Mouse (Mus musculus): ENCODE data around the gene Slc44a4. TPM values are rescaled to one million over a fixed set of nuclear protein-coding genes. Genes with fewer than 3 reads are reported as not detected.
"Not testable (repeated sequence)": the region's sequence is repeated elsewhere in the genome, so short reads cannot be mapped to it uniquely, and the experiment has no call there.

The Slc44a4 gene
- polyA plus RNA-seq, 1 experiment from 2014 or later: 0.44 TPM

- under 1% methylated on average over 32 of the region's 32 CpGs for WGBS
- Histone ChIP-seq H3K4me1 (peaks cover 16% of the 10 kb centered on the region), H3K27ac (replicated peaks) (peak within 1 kb of the TSS; percentile 90), H3K4me3 (peak within 1 kb of the TSS; percentile 68), H3K27me3 (replicated peaks; ENCODE audit: low read depth, poor library complexity, severe bottlenecking) (peaks cover 70% of the 10 kb centered on the region)
- H3K36me3 ChIP-seq (replicated peaks); H3K9me3 ChIP-seq: not testable (repeated sequence)
- peak; percentile 85 for DNase-seq (ENCODE audit: low spot score)
These were observed 45.0 kb downstream of the Slc44a4 start, which contains the start of gene Hspa1b for GRCm38 (mm10) chr17:34959130-34959778. TSS of gene Hspa1b (minus strand) at chr17:34959238.

- Histone ChIP-seq H3K4me1 (peaks cover 20% of the 10 kb centered on the region), H3K27ac (replicated peaks) (peak overlapping the region; percentile 90), H3K36me3 (replicated peaks) (no peaks in the 10 kb centered on the region), H3K4me3 (peak overlapping the region; percentile 68), H3K27me3 (replicated peaks; ENCODE audit: low read depth, poor library complexity, severe bottlenecking) (peaks cover 63% of the 10 kb centered on the region), H3K9me3 (no peaks in the 10 kb centered on the region)
- peak; percentile 51 for DNase-seq (ENCODE audit: low spot score)
- 12% methylated on average over 12 of the region's 12 CpGs for WGBS
These were observed 45.7 kb downstream of the Slc44a4 start for GRCm38 (mm10) chr17:34959881-34960515.

- H3K27me3 ChIP-seq (replicated peaks; ENCODE audit: low read depth, poor library complexity, severe bottlenecking): peaks cover 61% of the 10 kb centered on the region
- no peak overlapping the region for H3K27ac ChIP-seq (replicated peaks)
- no peaks in the 10 kb centered on the region for H3K9me3 ChIP-seq
- no peak overlapping the region; the same call in 1 of the 2 replicates for H3K4me3 ChIP-seq
- H3K4me1 ChIP-seq: peaks cover 21% of the 10 kb centered on the region
- DNase-seq (ENCODE audit: low spot score): no peak
- H3K36me3 ChIP-seq (replicated peaks): no peaks in the 10 kb centered on the region
These were observed 46.6 kb downstream of the Slc44a4 start for GRCm38 (mm10) chr17:34960702-34961493.

- peaks cover 21% of the 10 kb centered on the region for H3K4me1 ChIP-seq
- no peak overlapping the region for H3K27ac ChIP-seq (replicated peaks)
- WGBS: 34% methylated on average over 3 of the region's 3 CpGs
- 0 out of 2 replicates have a peak overlapping the region, but pooled peaks have one; percentile 8 for H3K4me3 ChIP-seq
- no peaks in the 10 kb centered on the region for H3K36me3 ChIP-seq (replicated peaks)
- H3K27me3 ChIP-seq (replicated peaks; ENCODE audit: low read depth, poor library complexity, severe bottlenecking): peaks cover 57% of the 10 kb centered on the region
- no peak for DNase-seq (ENCODE audit: low spot score)
- H3K9me3 ChIP-seq: no peaks in the 10 kb centered on the region
These were observed 47.9 kb downstream of the Slc44a4 start for GRCm38 (mm10) chr17:34962125-34962524.

- peaks cover 21% of the 10 kb centered on the region for H3K4me1 ChIP-seq
- peaks cover 60% of the 10 kb centered on the region for H3K27me3 ChIP-seq (replicated peaks; ENCODE audit: low read depth, poor library complexity, severe bottlenecking)
- DNase-seq (ENCODE audit: low spot score): no peak
- no peaks in the 10 kb centered on the region for H3K9me3 ChIP-seq
- 72% methylated on average over 1 of the region's 1 CpGs for WGBS
- H3K27ac ChIP-seq (replicated peaks): no peak overlapping the region
- H3K36me3 ChIP-seq (replicated peaks): no peaks in the 10 kb centered on the region
- no peak overlapping the region for H3K4me3 ChIP-seq
These were observed 48.6 kb downstream of the Slc44a4 start for GRCm38 (mm10) chr17:34962841-34963240.

- Histone ChIP-seq H3K27me3 (replicated peaks; ENCODE audit: low read depth, poor library complexity, severe bottlenecking) (peaks cover 75% of the 10 kb centered on the region), H3K27ac (replicated peaks) (no peak overlapping the region)
- 17% methylated on average over 1 of the region's 1 CpGs for WGBS
These were observed 50.4 kb downstream of the Slc44a4 start for GRCm38 (mm10) chr17:34964640-34965049.

GRCm38 (mm10) chr17:34965627-34966026 is 51.4 kb downstream of the Slc44a4 start:
- Histone ChIP-seq H3K4me3 (no peak overlapping the region), H3K27me3 (replicated peaks; ENCODE audit: low read depth, poor library complexity, severe bottlenecking) (peaks cover 81% of the 10 kb centered on the region)
- WGBS: 77% methylated on average over 5 of the region's 5 CpGs

More at GRCm38 (mm10) chr17:34964640-34965049, 50.4 kb downstream of the Slc44a4 start:
- H3K36me3 ChIP-seq (replicated peaks): no peaks in the 10 kb centered on the region
- no peak for DNase-seq (ENCODE audit: low spot score)
- H3K4me1 ChIP-seq: peaks cover 17% of the 10 kb centered on the region
- H3K9me3 ChIP-seq: no peaks in the 10 kb centered on the region
- no peak overlapping the region for H3K4me3 ChIP-seq

GRCm38 (mm10) chr17:34969822-34970221 is 55.6 kb downstream of the Slc44a4 start, which contains the start of gene Gm20481:
TSS of gene Gm20481 (plus strand) at chr17:34969912.
- 68% methylated on average over 9 of the region's 11 CpGs for WGBS
- H3K36me3 ChIP-seq (replicated peaks); H3K9me3 ChIP-seq; H3K27ac ChIP-seq (replicated peaks); DNase-seq (ENCODE audit: low spot score): not testable (repeated sequence)
- H3K4me1 ChIP-seq: peaks cover 11% of the 10 kb centered on the region
- 0 out of 2 replicates have a peak within 1 kb of the TSS, but pooled peaks have one; percentile 11 for H3K4me3 ChIP-seq
- H3K27me3 ChIP-seq (replicated peaks; ENCODE audit: low read depth, poor library complexity, severe bottlenecking): peaks cover 65% of the 10 kb centered on the region

More at GRCm38 (mm10) chr17:34965627-34966026, 51.4 kb downstream of the Slc44a4 start:
- Histone ChIP-seq H3K36me3 (replicated peaks) (no peaks in the 10 kb centered on the region), H3K9me3 (no peaks in the 10 kb centered on the region), H3K27ac (replicated peaks) (no peak overlapping the region), H3K4me1 (peaks cover 10% of the 10 kb centered on the region)
- no peak for DNase-seq (ENCODE audit: low spot score)

GRCm38 (mm10) chr17:34970850-34971249 is 56.6 kb downstream of the Slc44a4 start:
- H3K4me1 ChIP-seq; H3K36me3 ChIP-seq (replicated peaks); H3K9me3 ChIP-seq; H3K4me3 ChIP-seq; H3K27ac ChIP-seq (replicated peaks); DNase-seq (ENCODE audit: low spot score): not testable (repeated sequence)
- WGBS: 45% methylated on average over 25 of the region's 37 CpGs
- peaks cover 59% of the 10 kb centered on the region for H3K27me3 ChIP-seq (replicated peaks; ENCODE audit: low read depth, poor library complexity, severe bottlenecking)

- not testable (repeated sequence) for H3K27ac ChIP-seq (replicated peaks); H3K36me3 ChIP-seq (replicated peaks); DNase-seq (ENCODE audit: low spot score); H3K9me3 ChIP-seq; H3K4me1 ChIP-seq
- Histone ChIP-seq H3K4me3 (peak overlapping the region; percentile 60), H3K27me3 (replicated peaks; ENCODE audit: low read depth, poor library complexity, severe bottlenecking) (peaks cover 55% of the 10 kb centered on the region)
- WGBS: 1% methylated on average over 33 of the region's 43 CpGs
These were observed 57.4 kb downstream of the Slc44a4 start for GRCm38 (mm10) chr17:34971694-34972068.

- not testable (repeated sequence) for H3K36me3 ChIP-seq (replicated peaks); H3K4me1 ChIP-seq; H3K9me3 ChIP-seq
- peak within 1 kb of the TSS; percentile 60 for H3K4me3 ChIP-seq
- DNase-seq (ENCODE audit: low spot score): peak; percentile 81
- H3K27ac ChIP-seq (replicated peaks): peak within 1 kb of the TSS; percentile 70
- peaks cover 49% of the 10 kb centered on the region for H3K27me3 ChIP-seq (replicated peaks; ENCODE audit: low read depth, poor library complexity, severe bottlenecking)
- under 1% methylated on average over 33 of the region's 33 CpGs for WGBS
These were observed 57.9 kb downstream of the Slc44a4 start, which contains the start of the genes Hspa1a and Hspa1l for GRCm38 (mm10) chr17:34972069-34972749. TSS of gene Hspa1a (minus strand) at chr17:34972156. TSS of gene Hspa1l (plus strand) at chr17:34972703.

All from embryonic facial prominence, embryonic 10.5 days (tissue).